Mouse (Mus musculus) CH12.LX (cell line): ENCODE measurements around the gene Olfr430. TPM values are rescaled to one million over a fixed set of nuclear protein-coding genes. Genes with fewer than 3 reads are reported as not detected.

Experiments
- DNase-seq: peaks from one replicate; pipeline ENCODE4 v3.0.0-alpha.2; 2013; ENCODE audit errors: extremely low read depth
- H3K27ac ChIP-seq: 2 replicates; pipeline ENCODE4 v1.5.1; 2012; ENCODE audit warnings: low read depth, mild to moderate bottlenecking, control low read depth, moderate library complexity; ENCODE audit not compliant: insufficient read depth
- H3K27me3 ChIP-seq: replicated peaks from 2 replicates; pipeline ENCODE3; 2012; ENCODE audit warnings: inconsistent platforms
- H3K36me3 ChIP-seq, 2 experiments: replicated peaks in 1 of 2; 2 replicates each; pipeline versions ENCODE3 to v1.6.1; 2012; ENCODE audit warnings: inconsistent platforms in 1 of 2, low read length in 1 of 2, mild to moderate bottlenecking in 1 of 2, mixed read lengths in 1 of 2, moderate library complexity in 1 of 2; ENCODE audit not compliant: control insufficient read depth in 1 of 2, insufficient read depth in 1 of 2
- H3K4me1 ChIP-seq, 2 experiments: 2 replicates each; pipeline ENCODE4 v1.6.1; 2012; ENCODE audit warnings: inconsistent platforms in 1 of 2, moderate library complexity in 1 of 2; ENCODE audit not compliant: insufficient read depth in 2 of 2, control insufficient read depth in 1 of 2
- H3K4me2 ChIP-seq: 2 replicates; pipeline ENCODE4 v1.6.1; 2012; ENCODE audit warnings: low read depth, mild to moderate bottlenecking, control low read depth; ENCODE audit not compliant: poor library complexity, insufficient read depth, severe bottlenecking
- H3K4me3 ChIP-seq, 3 experiments: fragments of 150-350 bp in 1 of 3; sonication (generic) in 1 of 3; replicated peaks in 1 of 3; 2 replicates each; pipeline versions ENCODE3 to v1.5.1; 2011 to 2012; ENCODE audit warnings: low read depth in 2 of 3, low read length in 2 of 3, mild to moderate bottlenecking in 2 of 3, moderate library complexity in 2 of 3, control low read depth in 1 of 3, improper control_type of control experiment in 1 of 3, inconsistent platforms in 1 of 3, mixed read lengths in 1 of 3; ENCODE audit not compliant: poor library complexity in 1 of 3
- H3K79me2 ChIP-seq: replicated peaks from 2 replicates; pipeline ENCODE4 v1.6.1; 2012; ENCODE audit warnings: mild to moderate bottlenecking, moderate library complexity; ENCODE audit not compliant: control insufficient read depth, poor library complexity, insufficient read depth, severe bottlenecking; ENCODE audit errors: extremely low read depth
- H3K9ac ChIP-seq: 2 replicates; pipeline ENCODE4 v1.6.1; 2012; ENCODE audit warnings: low read depth, mild to moderate bottlenecking, control low read depth, moderate library complexity; ENCODE audit not compliant: insufficient read depth
- H3K9me3 ChIP-seq: replicated peaks from 2 replicates; pipeline ENCODE3; 2012; ENCODE audit warnings: low read length, inconsistent platforms, mixed read lengths
- BHLHE40 ChIP-seq: IDR thresholded peaks from 2 replicates; pipeline ENCODE4 v1.6.1; 2011; ENCODE audit warnings: mild to moderate bottlenecking, low read depth, low read length, improper control_type of control experiment
- CHD1 ChIP-seq: IDR thresholded peaks from 2 replicates; pipeline ENCODE4 v1.6.1; 2012; ENCODE audit warnings: low read depth, low read length, improper control_type of control experiment, inconsistent platforms
- CHD2 ChIP-seq: IDR thresholded peaks from 2 replicates; pipeline ENCODE4 v1.6.1; 2011; ENCODE audit warnings: low read length, improper control_type of control experiment
- E2F4 ChIP-seq: IDR thresholded peaks from 2 replicates; pipeline ENCODE4 v1.6.1; 2011; ENCODE audit warnings: low read depth, low read length, improper control_type of control experiment; ENCODE audit not compliant: insufficient replicate concordance
- ELF1 ChIP-seq: IDR thresholded peaks from 2 replicates; pipeline ENCODE4 v1.6.1; 2014; ENCODE audit warnings: low read depth, mild to moderate bottlenecking, inconsistent platforms, low read length, improper control_type of control experiment
- EP300 ChIP-seq: IDR thresholded peaks from 2 replicates; pipeline ENCODE4 v1.6.1; 2011; ENCODE audit warnings: low read length, improper control_type of control experiment
- GABPA ChIP-seq: IDR thresholded peaks from 2 replicates; pipeline ENCODE4 v1.6.1; 2012; ENCODE audit warnings: low read depth, low read length, improper control_type of control experiment, inconsistent platforms; ENCODE audit not compliant: insufficient replicate concordance
- IRF4 ChIP-seq: IDR thresholded peaks from 2 replicates; pipeline ENCODE4 v1.6.1; 2014; ENCODE audit warnings: low read depth, mild to moderate bottlenecking, inconsistent platforms, low read length, improper control_type of control experiment
- JUND ChIP-seq: conservative IDR thresholded peaks from 2 replicates; pipeline ENCODE4 v1.6.1; 2011; ENCODE audit warnings: low read depth, low read length, improper control_type of control experiment
- KAT2A ChIP-seq: IDR thresholded peaks from 2 replicates; pipeline ENCODE4 v1.6.1; 2012; ENCODE audit warnings: low read length, improper control_type of control experiment, inconsistent platforms; ENCODE audit not compliant: insufficient replicate concordance
- MAX ChIP-seq: IDR thresholded peaks from 2 replicates; pipeline ENCODE4 v1.6.1; 2011; ENCODE audit warnings: low read length, improper control_type of control experiment
- MAZ ChIP-seq: IDR thresholded peaks from 2 replicates; pipeline ENCODE4 v1.6.1; 2012; ENCODE audit warnings: low read depth, mild to moderate bottlenecking, inconsistent platforms, low read length, improper control_type of control experiment, moderate library complexity
- MEF2A ChIP-seq: IDR thresholded peaks from 2 replicates; pipeline ENCODE4 v1.6.1; 2014; ENCODE audit warnings: low read depth, mild to moderate bottlenecking, inconsistent platforms, low read length, improper control_type of control experiment, borderline replicate concordance
- NELFE ChIP-seq: IDR thresholded peaks from 2 replicates; pipeline ENCODE4 v1.6.1; 2011; ENCODE audit warnings: low read depth, low read length, improper control_type of control experiment
- RAD21 ChIP-seq: IDR thresholded peaks from 2 replicates; pipeline ENCODE4 v1.6.1; 2011; ENCODE audit warnings: low read depth, mild to moderate bottlenecking, low read length, improper control_type of control experiment, moderate library complexity
- RCOR1 ChIP-seq: conservative IDR thresholded peaks from 2 replicates; pipeline ENCODE4 v1.6.1; 2012; ENCODE audit warnings: low read depth, mild to moderate bottlenecking, inconsistent platforms, low read length, improper control_type of control experiment
- SIN3A ChIP-seq: IDR thresholded peaks from 2 replicates; pipeline ENCODE4 v1.6.1; 2012; ENCODE audit warnings: low read length, improper control_type of control experiment, inconsistent platforms
- SMC3 ChIP-seq: IDR thresholded peaks from 2 replicates; pipeline ENCODE4 v1.6.1; 2011; ENCODE audit warnings: low read depth, low read length, improper control_type of control experiment
- UBTF ChIP-seq: IDR thresholded peaks from 2 replicates; pipeline ENCODE4 v1.6.1; 2012; ENCODE audit warnings: low read depth, mild to moderate bottlenecking, inconsistent platforms, low read length, improper control_type of control experiment, moderate library complexity
- USF1 ChIP-seq: IDR thresholded peaks from 2 replicates; pipeline ENCODE4 v1.6.1; 2014; ENCODE audit warnings: low read depth, mild to moderate bottlenecking, inconsistent platforms, low read length, improper control_type of control experiment
- ZMIZ1 ChIP-seq: IDR thresholded peaks from 2 replicates; pipeline ENCODE4 v1.6.1; 2012; ENCODE audit warnings: low read depth, mild to moderate bottlenecking, inconsistent platforms, low read length, improper control_type of control experiment
- ZNF384 ChIP-seq: IDR thresholded peaks from 2 replicates; pipeline ENCODE4 v1.6.1; 2012; ENCODE audit warnings: low read depth, low read length, improper control_type of control experiment, inconsistent platforms
- dilution Hi-C: fragments of 300-500 bp; cut with MboI; formaldehyde crosslinking; loops from 2 replicates; pipeline ENCODE4 v1.14.3; 2020; ENCODE audit warnings: low sequenced_read_pairs; ENCODE audit not compliant: extremely low pct_unique_long_range_greater_than_20kb, extremely low pct_ligation_motif_present
- in situ Hi-C: fragments of 300-500 bp; cut with MboI; formaldehyde crosslinking; loops from 3 replicates; pipeline ENCODE4 v1.14.3; 2019; ENCODE audit warnings: low sequenced_read_pairs, low pct_ligation_motif_present, low pct_unique_long_range_greater_than_20kb, mixed read lengths
- polyA plus RNA-seq: library from polyadenylated mRNA; unstranded; fragments of >175 nt; gene quantifications from 2 replicates; pipeline ENCODE4 v1.2.1, GENCODE M21; 2012; ENCODE audit warnings: low read depth; ENCODE audit not compliant: insufficient read length
- total RNA-seq, 2 experiments: library from RNA; depleted of rRNA; stranded (reverse); fragments of 300-350 nt in 1 of 2; fragments of >200 nt in 1 of 2; gene quantifications; 2 replicates each; pipeline ENCODE4 v1.2.3; 2012 to 2014

The Olfr430 gene
- total and polyA plus RNA-seq, 3 experiments = not detected

- H3K27ac ChIP-seq = no peak overlapping the region
- dilution Hi-C loops (no loop called here), in situ Hi-C loops (no loop called here)
- no peak overlapping the region for H3K9ac ChIP-seq
- no peak overlapping the region for H3K4me3 ChIP-seq
- no peaks in the 10 kb centered on the region for H3K27me3 ChIP-seq
- H3K4me1 ChIP-seq = peaks cover 7 to 10% of the 10 kb centered on the region in 2 experiments; a peak in 3 of 4 replicates
- peaks cover 3% of the 10 kb centered on the region for H3K9me3 ChIP-seq
- no peak overlapping the region for H3K4me2 ChIP-seq
- H3K79me2 ChIP-seq = no peaks in the 10 kb centered on the region
- no peak for DNase-seq
- TF ChIP-seq SMC3 = no peak
- no peak for TF ChIP-seq EP300
- TF ChIP-seq MEF2A = no peak
- no peak for TF ChIP-seq BHLHE40
- TF ChIP-seq RCOR1 = no peak
- TF ChIP-seq USF1 = no peak
- no peak for TF ChIP-seq SIN3A
- TF ChIP-seq E2F4 = no peak
- no peak for TF ChIP-seq IRF4
- TF ChIP-seq CHD2 = no peak
- TF ChIP-seq RAD21 = no peak
- no peak for TF ChIP-seq MAZ
- no peak for TF ChIP-seq MAX
- no peak for TF ChIP-seq KAT2A
- no peaks in the 10 kb centered on the region for H3K36me3 ChIP-seq
These were observed 15.9 kb upstream of the Olfr430 start for GRCm38 (mm10) chr1:174050532-174050931.

- TF ChIP-seq MAZ (no peak), GABPA (no peak), KAT2A (no peak), CHD2 (no peak), IRF4 (no peak), NELFE (no peak), RAD21 (no peak), BHLHE40 (no peak), JUND (no peak), ZMIZ1 (no peak), ZNF384 (no peak), MAX (no peak), CHD1 (no peak), ELF1 (no peak), UBTF (no peak), MEF2A (no peak), E2F4 (no peak)
- TF ChIP-seq, all 38 proteins: peak for 0
- Histone ChIP-seq H3K9me3 (peaks cover 3% of the 10 kb centered on the region), H3K27ac (no peak overlapping the region; the same call in 1 of the 2 replicates), H3K27me3 (no peaks in the 10 kb centered on the region), H3K4me2 (no peak overlapping the region), H3K4me1 (peaks cover 7 to 10% of the 10 kb centered on the region in 2 experiments; a peak in 3 of 4 replicates), H3K4me3 (no peak overlapping the region), H3K79me2 (no peaks in the 10 kb centered on the region), H3K36me3 (no peaks in the 10 kb centered on the region), H3K9ac (no peak overlapping the region)
- no peak for DNase-seq
- dilution Hi-C loops = no loop called here
- in situ Hi-C loops = no loop called here
These were observed 14.9 kb upstream of the Olfr430 start for GRCm38 (mm10) chr1:174051515-174051914.
